Comparison of ENCODE assay signal across 10 mouse cellular contexts in genomic region chr9:95412047-95412446, GRCm38 (mm10).
"Had no signal": no experiment of that assay in that cellular context is flagged by ENCODE, and none has a peak within 500 bp of the region (broad histone marks: within the 10 kb centered on the region; RNA-seq: fewer than 3 reads in every experiment).

No protein-coding gene starts in this region.

- DNase-seq: lung, adult 18-20 months; lung, embryonic 14.5 days; lung, postnatal 10 days; retina, postnatal 1 day; right cerebral cortex, adult 18-20 months; right cerebral cortex, postnatal 25 days; right cerebral cortex, postnatal 4 days; thymus, adult 2 months; thymus, postnatal 25 days; thymus, postnatal 4 days had no signal
